Mouse (Mus musculus) bone marrow, adult 2 months (tissue): ENCODE measurements at regions not wholly inside any gene's neighbourhood (a gene's known extent, or its start where the extent isn't known, plus 50 kb on each side); places are given as distances from the start of the nearest gene placed in this dataset.

Experiments used
- H3K27ac ChIP-seq: fragments of 200-500 bp; 2 replicates; pipeline ENCODE4 v1.5.1; 2012; ENCODE audit warnings: low read depth, mild to moderate bottlenecking, control low read depth, inconsistent platforms, low read length; ENCODE audit not compliant: control insufficient read depth, poor library complexity, insufficient read depth
- H3K4me1 ChIP-seq: fragments of 200-500 bp; 2 replicates; pipeline ENCODE4 v1.6.1; 2011; ENCODE audit warnings: low read length; ENCODE audit not compliant: control insufficient read depth, insufficient read depth
- H3K4me3 ChIP-seq: fragments of 200-500 bp; replicated peaks from 2 replicates; pipeline ENCODE3; 2011; ENCODE audit warnings: mild to moderate bottlenecking, low read depth, low read length, control low read depth; ENCODE audit not compliant: control insufficient read depth
- CTCF ChIP-seq: fragments of 200-500 bp; IDR thresholded peaks from 2 replicates; pipeline ENCODE4 v1.5.1; 2011; ENCODE audit warnings: low read length, control low read depth; ENCODE audit not compliant: control insufficient read depth, insufficient read depth
- POLR2A ChIP-seq: fragments of 200-500 bp; IDR thresholded peaks from 2 replicates; pipeline ENCODE4 v1.6.1; 2011; ENCODE audit warnings: low read depth, mild to moderate bottlenecking, control low read depth, low read length, borderline replicate concordance; ENCODE audit not compliant: control insufficient read depth
- WGBS: fragments of 180-500 bp; shearing (Covaris S2); methylation state at CpG from one replicate; pipeline ENCODE4 v1.1.7; 2018; 5-methylcytosine and 5-hydroxymethylcytosine counted together

DNA sequence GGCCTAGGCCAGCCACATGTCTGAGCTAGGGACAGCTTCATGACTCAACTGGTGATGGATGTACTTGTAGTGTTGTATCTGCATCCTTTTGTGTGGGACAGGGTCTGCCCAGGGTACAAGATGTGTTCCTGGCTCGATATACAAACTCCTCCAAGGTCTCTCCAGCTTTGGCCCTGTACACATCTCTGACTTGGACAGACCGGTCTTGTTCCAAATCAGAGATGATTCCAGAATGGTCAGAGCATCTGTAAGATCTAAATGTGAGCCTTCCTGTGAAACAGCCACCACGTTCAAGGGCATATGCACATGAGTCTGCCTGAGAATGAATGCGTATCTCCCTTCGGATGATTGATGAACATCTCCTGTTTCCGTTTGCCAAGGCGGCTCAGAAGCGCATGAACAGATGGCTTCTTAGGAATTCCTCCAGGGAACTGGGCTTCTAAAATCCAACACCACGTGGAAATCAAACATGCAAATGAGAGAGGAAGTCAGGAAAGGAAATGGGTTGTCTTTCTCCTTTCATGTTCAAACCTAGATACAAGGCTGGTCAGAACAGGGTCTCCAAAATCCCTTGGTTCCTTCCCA, 172.7 kb upstream of the Fstl4 start:
- 78% methylated on average over 9 of the region's 9 CpGs for WGBS
- H3K27ac ChIP-seq, result no peak overlapping the region
- no peaks in the 10 kb centered on the region for H3K4me1 ChIP-seq
- H3K4me3 ChIP-seq, result no peak overlapping the region
- no peak for TF ChIP-seq POLR2A
- TF ChIP-seq CTCF, result no peak

DNA sequence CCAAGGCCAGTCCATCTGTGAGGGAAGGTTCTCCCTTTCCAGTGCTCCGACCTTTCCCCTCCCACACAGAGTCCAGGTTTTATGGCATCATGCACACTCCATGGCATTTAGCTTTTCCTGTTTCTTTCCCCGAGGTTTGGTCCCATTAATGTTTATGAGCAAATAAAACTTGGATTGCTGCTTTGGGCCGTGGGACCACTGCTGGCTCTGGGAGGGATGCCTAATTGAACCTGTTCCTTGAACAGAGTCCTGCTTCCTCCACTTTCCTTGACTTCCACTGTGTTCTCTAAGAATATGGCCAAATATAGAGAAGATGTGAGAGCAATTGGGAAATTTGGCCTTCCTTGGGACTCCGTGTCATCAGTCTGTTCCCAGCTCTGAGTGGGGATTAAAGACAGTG, 170.3 kb upstream of the Fstl4 start:
- WGBS, result 56% methylated on average over 4 of the region's 4 CpGs
- TF ChIP-seq POLR2A, result no peak
- TF ChIP-seq CTCF, result no peak
- Histone ChIP-seq H3K27ac (no peak overlapping the region), H3K4me1 (no peaks in the 10 kb centered on the region), H3K4me3 (no peak overlapping the region)

DNA sequence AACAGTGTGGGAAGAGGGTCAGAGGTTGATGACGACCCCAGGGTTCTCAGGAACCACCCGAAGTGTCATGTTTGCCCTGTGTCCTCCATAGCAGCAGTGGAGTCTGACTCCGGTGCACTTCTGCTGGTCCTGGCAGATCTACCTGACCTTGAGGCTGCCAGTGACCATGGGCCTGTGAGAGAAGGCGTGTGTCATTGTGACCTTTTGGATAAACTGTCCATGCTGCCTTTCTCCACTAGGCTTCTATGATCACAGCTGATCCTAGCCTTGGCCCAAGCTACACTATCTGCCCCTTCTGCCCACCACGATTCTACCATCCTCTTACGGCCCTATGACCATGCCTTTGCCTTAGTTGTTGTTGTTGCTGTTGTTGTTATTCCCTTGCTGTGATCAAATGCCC, 163.2 kb upstream of the Fstl4 start:
- 74% methylated on average over 6 of the region's 6 CpGs for WGBS
- Histone ChIP-seq H3K27ac (no peak overlapping the region), H3K4me3 (no peak overlapping the region), H3K4me1 (no peaks in the 10 kb centered on the region)
- no peak for TF ChIP-seq CTCF
- no peak for TF ChIP-seq POLR2A

DNA sequence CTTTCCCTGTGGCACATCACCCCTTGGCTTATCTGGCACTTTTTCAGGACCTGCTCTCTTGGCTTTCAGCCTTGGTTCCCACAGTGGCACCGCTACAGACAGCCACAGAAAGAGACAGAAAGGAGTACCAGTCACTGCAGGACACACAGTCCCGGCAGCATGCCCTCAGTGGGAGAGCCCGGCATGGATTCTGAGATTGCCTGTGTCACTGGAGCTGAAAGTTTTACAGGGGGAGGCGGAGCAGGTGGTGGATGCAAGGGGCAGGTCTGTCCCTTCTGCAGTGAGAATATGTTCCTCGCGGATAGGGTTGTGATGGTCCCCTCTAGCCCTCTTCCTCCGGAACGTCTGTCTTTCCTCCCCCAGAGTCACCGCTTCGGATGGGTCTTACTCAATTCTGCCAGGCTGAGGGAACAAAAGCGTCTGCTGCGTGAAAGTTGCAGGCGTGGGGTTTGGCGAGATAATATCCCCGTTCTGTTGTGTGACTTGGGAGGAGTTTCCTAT, 162.3 kb upstream of the Fstl4 start:
- 79% methylated on average over 15 of the region's 15 CpGs for WGBS
- TF ChIP-seq POLR2A (no peak), CTCF (no peak)
- no peak overlapping the region for H3K27ac ChIP-seq
- H3K4me3 ChIP-seq, result no peak overlapping the region
- no peaks in the 10 kb centered on the region for H3K4me1 ChIP-seq

DNA sequence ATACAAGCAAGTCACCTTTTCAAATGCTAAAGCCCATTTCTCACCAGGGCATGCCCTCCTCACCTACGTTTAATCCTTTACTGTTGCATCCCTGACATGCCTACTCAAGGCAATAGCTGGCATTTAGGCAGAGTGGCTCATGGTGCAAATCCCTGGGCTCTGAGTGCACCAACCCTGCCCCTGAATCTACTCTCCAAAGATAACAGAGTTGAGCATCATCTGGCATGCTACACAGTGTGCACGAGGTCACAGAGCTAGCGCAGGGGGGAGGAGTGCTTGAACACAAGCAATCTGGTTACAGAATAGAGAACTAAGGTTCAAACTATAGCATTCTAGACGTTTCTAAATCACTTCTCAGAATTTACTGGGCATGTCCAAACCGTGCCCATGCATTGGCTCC, 161.6 kb upstream of the Fstl4 start:
- no peak overlapping the region for H3K4me3 ChIP-seq
- no peak for TF ChIP-seq CTCF
- no peak for TF ChIP-seq POLR2A
- 66% methylated on average over 5 of the region's 5 CpGs for WGBS
- no peaks in the 10 kb centered on the region for H3K4me1 ChIP-seq
- no peak overlapping the region for H3K27ac ChIP-seq

DNA sequence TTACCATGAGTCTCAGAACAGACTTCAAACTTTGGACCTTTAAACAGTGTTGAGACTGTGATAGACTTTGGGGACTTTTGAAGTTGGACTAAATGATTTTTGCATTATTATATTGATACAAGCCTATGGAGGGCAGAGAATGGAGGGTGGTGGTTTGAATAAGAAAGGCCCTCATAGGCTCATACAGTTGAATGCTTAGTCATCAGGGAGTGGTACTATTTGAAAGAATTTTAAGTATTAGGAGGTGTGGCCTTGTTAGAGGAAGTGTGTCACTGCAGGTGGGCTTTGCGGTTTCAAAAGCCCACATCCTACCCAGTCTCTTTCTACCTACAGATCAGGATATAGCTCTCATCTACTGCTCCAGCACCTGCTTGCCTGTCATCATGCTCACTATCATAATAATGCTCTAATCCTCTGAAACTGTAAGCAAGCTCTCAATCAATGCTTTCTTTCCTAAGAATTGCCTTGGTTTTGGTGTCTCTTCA, 153.7 kb upstream of the Fstl4 start:
- H3K4me1 ChIP-seq, result no peaks in the 10 kb centered on the region
- H3K27ac ChIP-seq, result no peak overlapping the region
- TF ChIP-seq CTCF, result no peak
- no peak for TF ChIP-seq POLR2A
- no peak overlapping the region for H3K4me3 ChIP-seq
- WGBS, result 67% methylated on average over 1 of the region's 1 CpGs

DNA sequence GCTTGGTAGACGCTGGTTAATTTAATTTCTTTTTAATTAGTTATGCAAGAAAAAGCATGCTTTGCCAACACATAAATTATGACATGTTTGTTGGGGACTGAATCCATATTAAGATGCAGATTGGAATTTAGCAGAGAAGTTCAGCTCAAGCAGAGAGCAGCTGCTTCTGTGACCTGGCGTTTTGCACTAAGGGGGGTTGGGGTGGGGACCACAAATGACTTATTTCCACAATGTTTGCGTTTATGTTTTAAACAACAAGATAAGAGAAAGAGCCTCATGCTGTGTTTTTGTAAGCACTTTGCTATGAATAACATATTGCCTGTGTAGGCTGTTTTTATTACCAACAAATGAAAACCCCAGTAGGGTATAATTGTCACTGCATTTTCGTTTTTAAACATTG, 148.8 kb upstream of the Fstl4 start:
- 67% methylated on average over 4 of the region's 4 CpGs for WGBS
- TF ChIP-seq CTCF, result no peak
- no peak for TF ChIP-seq POLR2A
- Histone ChIP-seq H3K27ac (no peak overlapping the region), H3K4me1 (no peaks in the 10 kb centered on the region), H3K4me3 (no peak overlapping the region)

DNA sequence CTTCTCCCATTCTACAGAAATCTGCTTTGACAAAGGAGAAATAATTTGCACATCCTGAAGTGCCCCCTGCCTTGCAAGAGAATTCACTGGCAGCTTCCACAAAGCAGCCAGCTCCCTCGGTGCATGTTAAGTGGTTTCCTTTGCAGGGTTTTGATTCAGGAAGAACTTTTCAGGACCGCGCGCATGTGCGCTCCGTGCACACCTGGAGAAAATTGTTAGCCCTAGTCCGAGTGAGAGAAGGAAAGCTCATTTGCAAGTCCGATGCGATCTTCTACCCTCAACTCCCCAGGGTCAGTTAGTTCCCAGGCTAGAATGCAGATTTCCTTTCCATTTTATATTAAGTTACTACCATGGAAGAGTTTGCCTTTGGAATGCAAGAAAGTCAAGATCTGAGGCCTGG, 145.8 kb upstream of the Fstl4 start:
- 28% methylated on average over 9 of the region's 9 CpGs for WGBS

DNA sequence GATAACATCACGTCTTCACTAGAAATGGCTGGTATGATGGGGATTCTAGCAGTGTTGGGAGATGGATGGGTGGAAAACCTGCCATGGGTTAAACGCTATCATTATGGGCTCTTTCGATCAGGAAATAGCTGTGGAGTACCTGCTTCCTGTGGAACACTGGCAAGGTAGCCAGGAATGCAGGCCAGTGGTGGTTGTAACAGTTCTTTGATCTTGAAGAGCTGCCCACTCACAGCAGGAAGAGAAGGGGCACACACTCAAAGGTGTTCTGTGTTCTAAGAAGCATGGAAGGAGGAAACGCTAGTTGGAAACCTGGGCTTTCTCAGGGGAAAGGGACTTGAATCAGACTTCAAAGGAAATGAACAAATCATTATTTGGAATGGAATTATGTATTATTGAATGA, 141.6 kb upstream of the Fstl4 start:
- Histone ChIP-seq H3K27ac (no peak overlapping the region), H3K4me1 (no peaks in the 10 kb centered on the region), H3K4me3 (no peak overlapping the region)
- 32% methylated on average over 4 of the region's 4 CpGs for WGBS
- no peak for TF ChIP-seq CTCF
- TF ChIP-seq POLR2A, result no peak

More for the DNA sequence above, 145.8 kb upstream of the Fstl4 start:
- Histone ChIP-seq H3K27ac (no peak overlapping the region), H3K4me1 (no peaks in the 10 kb centered on the region), H3K4me3 (no peak overlapping the region)
- TF ChIP-seq POLR2A, result no peak
- no peak for TF ChIP-seq CTCF
